Mouse (Mus musculus) intestine, postnatal 0 days (tissue): ENCODE data around the gene Asb10. TPM values are rescaled to one million over a fixed set of nuclear protein-coding genes. Genes with fewer than 3 reads are reported as not detected.
A peak's percentile ranks its signal among the peaks of the same experiment; 100 is the strongest.

Experiments used
- ATAC-seq: fragments of 200-750 bp; cut with Nextera tagmentation; 2 replicates; pipeline ENCODE4 v1.8.0; 2017; ENCODE audit warnings: mild to moderate bottlenecking, moderate TSS enrichment, moderate library complexity
- H3K27ac ChIP-seq: fragments of 300-500 bp; sonication (generic); 2 replicates; pipeline ENCODE4 v1.5.1; 2014; ENCODE audit warnings: mild to moderate bottlenecking, low read depth, low read length, moderate library complexity
- H3K27me3 ChIP-seq: fragments of 300-500 bp; sonication (generic); replicated peaks from 2 replicates; pipeline ENCODE4 v1.6.1; 2014; ENCODE audit warnings: low read length, mixed read lengths; ENCODE audit not compliant: control insufficient read depth, insufficient read depth
- H3K36me3 ChIP-seq: fragments of 300-500 bp; sonication (generic); 2 replicates; pipeline ENCODE4 v1.6.1; 2014; ENCODE audit warnings: mild to moderate bottlenecking, moderate library complexity; ENCODE audit not compliant: control insufficient read depth, insufficient read depth
- H3K4me1 ChIP-seq: fragments of 300-500 bp; sonication (generic); replicated peaks from 2 replicates; pipeline ENCODE4 v1.6.1; 2014; ENCODE audit warnings: antibody characterized with exemption, low read length, mixed read lengths; ENCODE audit not compliant: control insufficient read depth, insufficient read depth
- H3K4me2 ChIP-seq: fragments of 300-500 bp; sonication (generic); replicated peaks from 2 replicates; pipeline ENCODE4 v1.6.1; 2014; ENCODE audit warnings: low read depth, mild to moderate bottlenecking, moderate library complexity
- H3K4me3 ChIP-seq: fragments of 300-500 bp; sonication (generic); 2 replicates; pipeline ENCODE4 v1.5.1; 2014; ENCODE audit warnings: low read depth, low read length
- H3K9ac ChIP-seq: fragments of 300-500 bp; sonication (generic); 2 replicates; pipeline ENCODE4 v1.6.1; 2014; ENCODE audit warnings: mild to moderate bottlenecking, low read depth, low read length
- H3K9me3 ChIP-seq: fragments of 300-500 bp; sonication (generic); 2 replicates; pipeline ENCODE4 v1.6.1; 2016; ENCODE audit warnings: mixed run types; ENCODE audit not compliant: control insufficient read depth
- CTCF ChIP-seq: sonication (generic); IDR thresholded peaks from 2 replicates; pipeline ENCODE4 v1.5.1; 2016; ENCODE audit warnings: low read depth, mild to moderate bottlenecking, control low read depth, antibody characterized with exemption, moderate library complexity
- WGBS: fragments of 180-500 bp; shearing (Covaris S2); extraction: QIAGEN DNeasy Blood & Tissue Kit; methylation state at CpG from one replicate; pipeline ENCODE4 v1.1.7; 2014; 5-methylcytosine and 5-hydroxymethylcytosine counted together
- polyA plus RNA-seq: library from polyadenylated mRNA; unstranded; fragments of >200 nt; fragmentation: Nextera tagmentation; extraction: Ambion mirVana; gene quantifications from 2 replicates; pipeline ENCODE4 v1.2.1, GENCODE M21; 2015

Asb10 gene
- polyA plus RNA-seq, 1 experiment from 2014 or later, result 0.18 TPM

DNA sequence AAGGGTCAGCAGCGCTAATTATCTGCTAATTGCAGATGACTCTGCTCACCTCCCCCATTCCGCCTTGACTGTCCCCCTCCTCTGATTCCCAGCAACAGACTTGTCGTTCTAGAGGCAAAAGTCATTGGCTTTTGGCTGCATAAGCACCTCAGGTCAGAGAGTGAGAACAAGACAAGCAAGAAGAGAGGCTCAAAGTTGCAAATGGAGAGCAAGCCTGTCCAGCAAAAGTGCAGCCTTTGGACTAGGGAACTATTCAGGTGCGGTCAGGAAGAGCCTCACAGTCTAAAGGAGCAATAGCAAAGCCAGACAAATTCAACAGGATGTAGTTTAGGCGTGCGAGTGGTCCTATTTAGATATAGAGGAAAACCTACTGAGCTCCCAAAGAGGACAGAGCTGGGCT, 13.0 kb downstream of the Asb10 start:
- no peaks in the 10 kb centered on the region for H3K9me3 ChIP-seq
- peaks cover 4% of the 10 kb centered on the region; the same call in 1 of the 2 replicates for H3K4me1 ChIP-seq
- no peak overlapping the region for H3K4me2 ChIP-seq
- no peak for ATAC-seq
- TF ChIP-seq CTCF, result no peak
- no peak overlapping the region for H3K4me3 ChIP-seq
- no peak overlapping the region for H3K9ac ChIP-seq
- WGBS, result 17% methylated on average over 6 of the region's 6 CpGs
- H3K27me3 ChIP-seq, result peaks cover 71% of the 10 kb centered on the region
- no peaks in the 10 kb centered on the region for H3K36me3 ChIP-seq
- H3K27ac ChIP-seq, result no peak overlapping the region

DNA sequence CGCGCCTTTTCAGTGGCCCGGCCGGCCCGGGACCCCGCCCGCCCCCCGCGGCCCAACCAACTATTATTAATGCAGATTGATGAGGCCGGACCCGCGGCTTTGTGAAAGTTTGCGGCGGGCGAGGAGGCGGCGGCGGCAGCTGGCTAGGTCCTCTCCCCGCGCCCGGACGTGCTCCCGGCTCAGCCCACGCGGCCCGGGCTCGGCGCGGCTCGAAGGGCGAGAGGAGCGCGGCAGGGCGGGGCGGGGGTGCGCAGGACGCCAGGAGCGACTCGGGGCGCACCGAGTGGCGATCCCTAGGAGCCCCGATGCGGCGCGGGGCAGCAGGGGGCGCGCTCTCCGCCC, 13.9 kb downstream of the Asb10 start, which contains the start of gene Gbx1:
Gbx1 (minus strand) TSS at position 314 of the 342 bp plus-strand sequence.
- Histone ChIP-seq H3K9me3 (no peaks in the 10 kb centered on the region), H3K27ac (no peak within 1 kb of the TSS), H3K4me2 (peak within 1 kb of the TSS; percentile 73), H3K27me3 (peaks cover 80% of the 10 kb centered on the region), H3K4me3 (peak within 1 kb of the TSS; percentile 37), H3K4me1 (peaks cover 4% of the 10 kb centered on the region; the same call in 1 of the 2 replicates), H3K9ac (no peak within 1 kb of the TSS), H3K36me3 (no peaks in the 10 kb centered on the region)
- WGBS, result under 1% methylated on average over 45 of the region's 49 CpGs
- no peak for ATAC-seq
- TF ChIP-seq CTCF, result peak; percentile 22; the same call in 1 of the 2 replicates

DNA sequence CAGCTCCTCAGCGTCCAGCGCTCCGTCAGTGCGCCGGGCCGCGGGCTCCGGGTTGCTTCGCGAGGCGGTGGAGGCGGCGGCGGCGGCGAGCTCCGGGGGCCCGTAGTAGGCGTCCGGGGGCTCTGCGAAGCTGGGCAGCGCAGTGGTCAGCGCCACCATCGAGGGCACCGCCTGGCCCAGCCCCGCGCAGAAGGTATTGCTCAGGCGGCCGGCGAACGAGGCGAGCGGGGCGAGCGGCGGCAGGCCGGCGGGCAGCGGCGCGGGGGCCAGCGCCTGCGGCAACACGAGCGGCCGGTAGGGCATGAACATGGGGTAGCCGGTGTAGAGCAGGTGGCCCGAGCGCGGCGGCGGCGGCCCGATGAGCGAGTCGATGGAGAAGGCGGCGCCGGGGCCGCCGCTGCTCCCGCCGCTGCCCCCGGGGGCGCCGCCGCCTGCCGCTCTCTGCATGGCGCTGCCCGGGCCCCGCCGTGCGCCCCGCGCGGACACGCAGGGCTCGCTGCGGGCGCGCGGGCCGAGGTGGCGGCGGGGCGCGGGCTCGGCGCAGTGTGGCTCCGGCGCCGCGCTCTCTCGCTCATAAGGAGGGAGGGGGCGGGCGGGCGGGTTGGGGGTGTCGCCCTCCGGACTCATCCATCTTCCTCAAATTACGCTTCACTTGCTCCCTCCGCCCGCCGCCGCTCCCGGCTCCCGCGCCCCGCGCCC, 14.4 kb downstream of the Asb10 start:
- no peaks in the 10 kb centered on the region for H3K9me3 ChIP-seq
- WGBS, result under 1% methylated on average over 69 of the region's 109 CpGs
- no peak overlapping the region for H3K9ac ChIP-seq
- TF ChIP-seq CTCF, result no peak
- ATAC-seq, result 0 out of 2 replicates have a peak, but pooled peaks have one; percentile 25
- H3K4me1 ChIP-seq, result peaks cover 4% of the 10 kb centered on the region; the same call in 1 of the 2 replicates
- H3K36me3 ChIP-seq, result no peaks in the 10 kb centered on the region
- no peak overlapping the region for H3K27ac ChIP-seq
- peak overlapping the region; percentile 73 for H3K4me2 ChIP-seq
- H3K27me3 ChIP-seq, result peaks cover 85% of the 10 kb centered on the region
- peak overlapping the region; percentile 37 for H3K4me3 ChIP-seq

DNA sequence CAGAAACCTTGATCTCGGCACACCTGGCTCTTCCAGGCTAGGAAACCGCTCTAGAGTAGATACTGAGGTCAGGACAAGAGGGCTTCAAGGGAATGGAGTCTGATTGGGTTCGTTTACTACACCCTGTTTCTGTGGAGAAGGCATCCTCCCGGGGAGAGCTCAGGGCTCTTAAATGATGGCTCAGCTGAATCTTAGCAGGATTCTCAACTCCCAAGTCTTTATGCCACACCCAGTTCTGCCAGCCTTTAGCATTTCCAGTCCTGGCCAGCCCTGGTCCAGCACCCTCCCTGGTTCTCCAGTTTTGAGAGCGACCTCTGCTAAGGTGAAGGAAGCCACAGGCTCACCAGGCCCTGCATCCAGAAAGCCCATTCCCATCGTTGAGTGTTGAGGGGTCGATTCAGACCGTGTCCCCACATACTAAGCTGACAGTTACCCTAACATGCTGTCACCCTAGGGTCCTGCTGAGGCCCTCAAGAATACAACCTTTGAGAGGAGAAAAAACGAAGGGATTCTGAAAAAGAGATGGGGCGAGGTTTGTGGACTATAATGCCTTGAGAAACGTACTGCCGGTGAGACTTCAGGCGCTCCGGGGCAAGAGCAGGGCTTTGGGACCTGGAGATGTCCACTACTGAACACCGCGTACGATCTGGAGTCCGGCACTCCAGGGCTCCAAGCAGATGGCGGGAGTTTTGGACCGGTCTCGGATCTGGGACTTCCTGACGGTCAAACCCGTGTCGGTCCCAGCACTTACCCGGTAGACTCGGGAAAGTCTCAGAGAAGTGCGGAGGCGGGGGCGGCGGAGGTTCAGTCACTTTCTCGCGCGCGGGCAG, 15.2 kb downstream of the Asb10 start:
- no peaks in the 10 kb centered on the region for H3K36me3 ChIP-seq
- H3K9ac ChIP-seq, result no peak overlapping the region
- no peak for ATAC-seq
- no peaks in the 10 kb centered on the region for H3K9me3 ChIP-seq
- 4% methylated on average over 34 of the region's 34 CpGs for WGBS
- H3K4me2 ChIP-seq, result peak overlapping the region; percentile 73
- peaks cover 85% of the 10 kb centered on the region for H3K27me3 ChIP-seq
- no peak overlapping the region for H3K27ac ChIP-seq
- peak overlapping the region; percentile 37 for H3K4me3 ChIP-seq
- H3K4me1 ChIP-seq, result peaks cover 4% of the 10 kb centered on the region; the same call in 1 of the 2 replicates
- TF ChIP-seq CTCF, result no peak

DNA sequence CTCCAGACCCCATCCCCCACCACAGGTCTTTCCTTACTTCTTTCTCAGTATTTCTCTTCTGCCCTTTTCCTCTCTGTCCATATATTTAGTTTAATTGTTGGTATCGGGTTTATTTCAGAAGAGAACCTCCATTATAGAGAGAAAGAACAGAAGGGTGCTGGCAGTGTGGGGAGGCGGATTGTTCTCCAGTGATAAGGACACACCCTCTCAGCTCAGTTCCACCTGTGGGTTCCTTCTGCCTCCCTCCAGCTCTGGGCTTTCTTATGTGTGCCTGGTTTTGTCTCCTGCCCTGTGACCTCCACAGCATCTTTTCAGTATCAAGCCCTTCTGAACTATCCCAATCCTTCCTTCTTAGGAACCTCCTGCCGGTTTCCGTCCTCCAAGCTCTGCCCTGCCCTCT, 16.3 kb downstream of the Asb10 start:
- H3K9me3 ChIP-seq, result no peaks in the 10 kb centered on the region
- H3K27me3 ChIP-seq, result peaks cover 89% of the 10 kb centered on the region
- H3K36me3 ChIP-seq, result no peaks in the 10 kb centered on the region
- no peak for ATAC-seq
- 25% methylated on average over 4 of the region's 4 CpGs for WGBS
- no peak for TF ChIP-seq CTCF
- no peak overlapping the region for H3K4me3 ChIP-seq
- H3K9ac ChIP-seq, result no peak overlapping the region
- H3K27ac ChIP-seq, result no peak overlapping the region
- H3K4me2 ChIP-seq, result no peak overlapping the region
- H3K4me1 ChIP-seq, result peaks cover 4% of the 10 kb centered on the region; the same call in 1 of the 2 replicates

DNA sequence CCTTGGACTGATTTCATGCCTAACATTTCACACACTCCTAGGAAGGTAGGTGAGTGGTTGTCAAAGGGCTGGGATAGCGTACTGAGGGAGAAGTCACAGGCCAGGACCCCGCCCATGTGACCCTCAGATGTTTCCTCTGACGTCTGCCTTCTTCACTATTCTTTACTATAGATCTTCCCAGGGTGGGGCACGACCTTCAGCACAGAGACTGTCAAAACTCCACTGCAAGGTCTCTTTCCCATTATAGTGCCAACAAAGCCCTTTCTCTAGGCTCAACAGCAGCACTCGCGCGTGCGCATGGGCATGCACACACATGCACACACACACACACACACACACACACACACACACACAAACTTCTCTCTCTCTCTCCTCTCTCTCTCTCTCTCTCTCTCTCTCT, 17.0 kb downstream of the Asb10 start:
- peaks cover 82% of the 10 kb centered on the region for H3K27me3 ChIP-seq
- no peak overlapping the region for H3K9ac ChIP-seq
- H3K4me2 ChIP-seq, result no peak overlapping the region
- H3K4me1 ChIP-seq, result peaks cover 4% of the 10 kb centered on the region; the same call in 1 of the 2 replicates
- H3K4me3 ChIP-seq, result no peak overlapping the region
- 51% methylated on average over 8 of the region's 8 CpGs for WGBS
- no peaks in the 10 kb centered on the region for H3K9me3 ChIP-seq
- TF ChIP-seq CTCF, result no peak
- no peaks in the 10 kb centered on the region for H3K36me3 ChIP-seq
- ATAC-seq, result no peak
- H3K27ac ChIP-seq, result no peak overlapping the region
